Mouse (Mus musculus): ENCODE results near the gene Rftn1. TPM values are rescaled to one million over a fixed set of nuclear protein-coding genes. Genes with fewer than 3 reads are reported as not detected.

Gene Rftn1
- total RNA-seq, 1 experiment = 5.0 TPM

DNA sequence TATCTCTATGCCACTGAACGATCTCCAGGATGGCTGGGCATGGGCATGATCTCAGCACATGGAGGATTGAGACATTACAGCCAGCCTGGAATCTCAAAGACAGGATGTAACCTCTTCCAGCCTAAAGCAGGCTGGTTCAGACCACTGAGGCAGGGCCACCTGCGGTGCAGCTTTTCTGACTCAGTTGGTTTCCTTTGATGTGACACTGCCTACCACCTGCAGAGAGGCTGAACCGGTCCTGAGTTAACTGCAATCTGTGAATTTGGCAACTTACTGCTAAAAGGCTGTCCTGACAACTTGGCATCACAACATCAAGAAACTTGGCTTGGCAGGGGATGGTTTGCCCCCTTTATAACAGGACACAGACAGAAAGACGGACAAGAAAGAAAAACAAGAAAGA is 103.6 kb downstream of the Rftn1 start:
- TF ChIP-seq ZC3H11A (IDR thresholded peaks at IDR 0.05; ENCODE audit: borderline replicate concordance, low read depth, low read length) = no peak
- TF ChIP-seq MAFK (IDR thresholded peaks at IDR 0.05; ENCODE audit: insufficient read depth, low read depth, low read length) = no peak
- TF ChIP-seq ZNF384 (IDR thresholded peaks at IDR 0.05; ENCODE audit: low read depth, low read length) = no peak
- no peak for TF ChIP-seq CHD2 (IDR thresholded peaks at IDR 0.05; ENCODE audit: low read depth, low read length)
- no peak for TF ChIP-seq HCFC1 (IDR thresholded peaks at IDR 0.05; ENCODE audit: borderline replicate concordance, insufficient read depth, low read length)
- in situ Hi-C loops (cut with MboI; ENCODE audit: low sequenced_read_pairs in 2 of 2, unreplicated experiment in 2 of 2) = no loop called here

GRCm38 (mm10) chr17:50084721-50085120 is 105.8 kb downstream of the Rftn1 start:
- in situ Hi-C loops (cut with MboI; ENCODE audit: low sequenced_read_pairs in 2 of 2, unreplicated experiment in 2 of 2) = no loop called here

More for the DNA sequence above, 103.6 kb downstream of the Rftn1 start:
- Histone ChIP-seq H3K4me1 (ENCODE audit: control insufficient read depth in 2 of 2, insufficient read depth in 2 of 2, low read length in 2 of 2, poor library complexity in 1 of 2) (no peaks in the 10 kb centered on the region), H3K9ac (ENCODE audit: insufficient read depth, low read depth, low read length, poor library complexity, severe bottlenecking) (no peak overlapping the region), H3K27ac (ENCODE audit: insufficient read depth, low read depth, low read length, poor library complexity, severe bottlenecking) (no peak overlapping the region), H3K9me3 (ENCODE audit: control insufficient read depth, insufficient read depth, low read depth, low read length) (no peaks in the 10 kb centered on the region), H3K36me3 (ENCODE audit: control insufficient read depth, insufficient read depth, low read length, poor library complexity, severe bottlenecking) (no peaks in the 10 kb centered on the region), H3K4me3 (ENCODE audit: insufficient read depth in 1 of 2, low read depth in 1 of 2, low read length in 2 of 2, poor library complexity in 1 of 2, severe bottlenecking in 1 of 2) (no peak overlapping the region)
- DNase-seq (ENCODE audit: low read depth, low spot score) = no peak

GRCm38 (mm10) chr17:50083937-50084336 is 106.5 kb downstream of the Rftn1 start:
- Histone ChIP-seq H3K4me1 (ENCODE audit: control insufficient read depth in 2 of 2, insufficient read depth in 2 of 2, low read length in 2 of 2, poor library complexity in 1 of 2) (no peaks in the 10 kb centered on the region), H3K9ac (ENCODE audit: insufficient read depth, low read depth, low read length, poor library complexity, severe bottlenecking) (no peak overlapping the region), H3K4me3 (ENCODE audit: insufficient read depth in 1 of 2, low read depth in 1 of 2, low read length in 2 of 2, poor library complexity in 1 of 2, severe bottlenecking in 1 of 2) (no peak overlapping the region), H3K27ac (ENCODE audit: insufficient read depth, low read depth, low read length, poor library complexity, severe bottlenecking) (no peak overlapping the region), H3K9me3 (ENCODE audit: control insufficient read depth, insufficient read depth, low read depth, low read length) (no peaks in the 10 kb centered on the region), H3K36me3 (ENCODE audit: control insufficient read depth, insufficient read depth, low read length, poor library complexity, severe bottlenecking) (no peaks in the 10 kb centered on the region)
- DNase-seq (ENCODE audit: low read depth, low spot score) = no peak
- TF ChIP-seq MAFK (IDR thresholded peaks at IDR 0.05; ENCODE audit: insufficient read depth, low read depth, low read length) (no peak), ZC3H11A (IDR thresholded peaks at IDR 0.05; ENCODE audit: borderline replicate concordance, low read depth, low read length) (no peak), CHD2 (IDR thresholded peaks at IDR 0.05; ENCODE audit: low read depth, low read length) (no peak), ZNF384 (IDR thresholded peaks at IDR 0.05; ENCODE audit: low read depth, low read length) (no peak), HCFC1 (IDR thresholded peaks at IDR 0.05; ENCODE audit: borderline replicate concordance, insufficient read depth, low read length) (no peak)
- in situ Hi-C loops (cut with MboI; ENCODE audit: low sequenced_read_pairs in 2 of 2, unreplicated experiment in 2 of 2) = no loop called here

More at GRCm38 (mm10) chr17:50084721-50085120, 105.8 kb downstream of the Rftn1 start:
- no peak overlapping the region for H3K4me3 ChIP-seq (ENCODE audit: insufficient read depth in 1 of 2, low read depth in 1 of 2, low read length in 2 of 2, poor library complexity in 1 of 2, severe bottlenecking in 1 of 2)
- TF ChIP-seq ZC3H11A (IDR thresholded peaks at IDR 0.05; ENCODE audit: borderline replicate concordance, low read depth, low read length) (no peak), HCFC1 (IDR thresholded peaks at IDR 0.05; ENCODE audit: borderline replicate concordance, insufficient read depth, low read length) (no peak), ZNF384 (IDR thresholded peaks at IDR 0.05; ENCODE audit: low read depth, low read length) (no peak), CHD2 (IDR thresholded peaks at IDR 0.05; ENCODE audit: low read depth, low read length) (no peak), MAFK (IDR thresholded peaks at IDR 0.05; ENCODE audit: insufficient read depth, low read depth, low read length) (no peak)
- H3K9me3 ChIP-seq (ENCODE audit: control insufficient read depth, insufficient read depth, low read depth, low read length) = no peaks in the 10 kb centered on the region
- H3K9ac ChIP-seq (ENCODE audit: insufficient read depth, low read depth, low read length, poor library complexity, severe bottlenecking) = no peak overlapping the region
- no peaks in the 10 kb centered on the region for H3K36me3 ChIP-seq (ENCODE audit: control insufficient read depth, insufficient read depth, low read length, poor library complexity, severe bottlenecking)
- no peaks in the 10 kb centered on the region for H3K4me1 ChIP-seq (ENCODE audit: control insufficient read depth in 2 of 2, insufficient read depth in 2 of 2, low read length in 2 of 2, poor library complexity in 1 of 2)
- no peak for DNase-seq (ENCODE audit: low read depth, low spot score)
- H3K27ac ChIP-seq (ENCODE audit: insufficient read depth, low read depth, low read length, poor library complexity, severe bottlenecking) = no peak overlapping the region

DNA sequence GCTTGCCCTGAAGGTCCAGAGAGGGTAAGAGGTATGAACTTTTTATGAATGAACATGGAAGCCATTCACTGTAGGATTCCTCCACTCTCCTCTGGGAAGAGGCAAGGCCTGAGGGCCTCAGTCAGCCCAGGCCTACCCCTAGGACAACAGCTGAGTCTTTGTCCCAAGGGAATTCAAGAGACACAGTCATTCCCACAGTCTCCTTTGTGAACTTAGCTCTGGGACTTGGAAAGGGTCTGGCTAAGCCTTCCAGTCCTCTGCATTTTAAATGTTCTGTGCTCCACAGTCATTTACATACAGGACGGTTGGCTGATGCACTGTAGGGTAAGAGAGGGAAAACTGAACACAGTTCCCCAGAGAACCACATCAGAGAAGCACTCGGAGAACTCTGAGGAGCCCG is 107.5 kb downstream of the Rftn1 start:
- no peaks in the 10 kb centered on the region for H3K36me3 ChIP-seq (ENCODE audit: control insufficient read depth, insufficient read depth, low read length, poor library complexity, severe bottlenecking)
- no peak overlapping the region for H3K27ac ChIP-seq (ENCODE audit: insufficient read depth, low read depth, low read length, poor library complexity, severe bottlenecking)
- no peak for TF ChIP-seq CHD2 (IDR thresholded peaks at IDR 0.05; ENCODE audit: low read depth, low read length)
- TF ChIP-seq ZNF384 (IDR thresholded peaks at IDR 0.05; ENCODE audit: low read depth, low read length) = no peak
- TF ChIP-seq ZC3H11A (IDR thresholded peaks at IDR 0.05; ENCODE audit: borderline replicate concordance, low read depth, low read length) = no peak
- TF ChIP-seq MAFK (IDR thresholded peaks at IDR 0.05; ENCODE audit: insufficient read depth, low read depth, low read length) = no peak
- no peak for TF ChIP-seq HCFC1 (IDR thresholded peaks at IDR 0.05; ENCODE audit: borderline replicate concordance, insufficient read depth, low read length)
- no peak overlapping the region for H3K4me3 ChIP-seq (ENCODE audit: insufficient read depth in 1 of 2, low read depth in 1 of 2, low read length in 2 of 2, poor library complexity in 1 of 2, severe bottlenecking in 1 of 2)
- H3K9me3 ChIP-seq (ENCODE audit: control insufficient read depth, insufficient read depth, low read depth, low read length) = no peaks in the 10 kb centered on the region
- H3K9ac ChIP-seq (ENCODE audit: insufficient read depth, low read depth, low read length, poor library complexity, severe bottlenecking) = no peak overlapping the region
- no peaks in the 10 kb centered on the region for H3K4me1 ChIP-seq (ENCODE audit: control insufficient read depth in 2 of 2, insufficient read depth in 2 of 2, low read length in 2 of 2, poor library complexity in 1 of 2)
- DNase-seq (ENCODE audit: low read depth, low spot score) = no peak
- in situ Hi-C loops (cut with MboI; ENCODE audit: low sequenced_read_pairs in 2 of 2, unreplicated experiment in 2 of 2) = no loop called here

DNA sequence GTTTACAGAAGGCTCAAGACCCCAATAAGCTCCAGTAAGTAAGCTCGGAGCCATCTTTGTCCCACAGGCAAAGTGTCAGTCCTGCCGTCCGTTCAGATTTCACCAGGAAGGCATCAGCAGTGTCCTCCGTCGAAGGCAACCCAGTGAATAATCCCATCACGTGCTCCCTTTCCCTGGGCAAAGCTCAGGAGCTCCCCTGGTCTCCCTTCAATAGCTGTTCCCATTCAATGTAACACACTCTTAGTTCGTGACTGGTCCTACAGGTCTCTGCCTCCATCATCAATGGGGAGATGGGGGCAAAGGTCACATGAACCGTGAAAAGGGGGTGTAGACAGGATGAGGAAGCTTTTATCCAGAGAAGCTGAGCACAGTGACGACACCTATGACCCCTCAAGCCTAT is 108.8 kb downstream of the Rftn1 start:
- Histone ChIP-seq H3K9me3 (ENCODE audit: control insufficient read depth, insufficient read depth, low read depth, low read length) (no peaks in the 10 kb centered on the region), H3K36me3 (ENCODE audit: control insufficient read depth, insufficient read depth, low read length, poor library complexity, severe bottlenecking) (no peaks in the 10 kb centered on the region), H3K9ac (ENCODE audit: insufficient read depth, low read depth, low read length, poor library complexity, severe bottlenecking) (no peak overlapping the region), H3K4me3 (ENCODE audit: insufficient read depth in 1 of 2, low read depth in 1 of 2, low read length in 2 of 2, poor library complexity in 1 of 2, severe bottlenecking in 1 of 2) (no peak overlapping the region), H3K27ac (ENCODE audit: insufficient read depth, low read depth, low read length, poor library complexity, severe bottlenecking) (no peak overlapping the region), H3K4me1 (ENCODE audit: control insufficient read depth in 2 of 2, insufficient read depth in 2 of 2, low read length in 2 of 2, poor library complexity in 1 of 2) (no peaks in the 10 kb centered on the region)
- in situ Hi-C loops (cut with MboI; ENCODE audit: low sequenced_read_pairs in 2 of 2, unreplicated experiment in 2 of 2) = no loop called here
- TF ChIP-seq CHD2 (IDR thresholded peaks at IDR 0.05; ENCODE audit: low read depth, low read length) (no peak), ZNF384 (IDR thresholded peaks at IDR 0.05; ENCODE audit: low read depth, low read length) (no peak), MAFK (IDR thresholded peaks at IDR 0.05; ENCODE audit: insufficient read depth, low read depth, low read length) (no peak), HCFC1 (IDR thresholded peaks at IDR 0.05; ENCODE audit: borderline replicate concordance, insufficient read depth, low read length) (no peak), ZC3H11A (IDR thresholded peaks at IDR 0.05; ENCODE audit: borderline replicate concordance, low read depth, low read length) (no peak)
- DNase-seq (ENCODE audit: low read depth, low spot score) = no peak
